Mouse (Mus musculus) monocyte, adult 5-6 weeks (primary cell): ENCODE measurements around the gene Cyp4a12b. TPM values are rescaled to one million over a fixed set of nuclear protein-coding genes. Genes with fewer than 3 reads are reported as not detected.
"Not testable (repeated sequence)": the region's sequence is repeated elsewhere in the genome, so short reads cannot be mapped to it uniquely, and the experiment has no call there.

ENCODE experiments used
- ATAC-seq: fragments of 153-309, 156-312 bp; replicated peaks from 2 replicates; pipeline ENCODE4 v1.8.0; 2017; ENCODE audit warnings: mild to moderate bottlenecking; ENCODE audit not compliant: low TSS enrichment, insufficient number of reproducible peaks, severe bottlenecking, poor library complexity, low FRiP score
- total RNA-seq: library from RNA; stranded (forward); fragments of 200-1000, 200-491, 200-594 nt; gene quantifications from 3 replicates; pipeline ENCODE4 v1.2.3, GENCODE M21; 2017

The Cyp4a12b gene
- total RNA-seq = not detected in 3 replicates

DNA sequence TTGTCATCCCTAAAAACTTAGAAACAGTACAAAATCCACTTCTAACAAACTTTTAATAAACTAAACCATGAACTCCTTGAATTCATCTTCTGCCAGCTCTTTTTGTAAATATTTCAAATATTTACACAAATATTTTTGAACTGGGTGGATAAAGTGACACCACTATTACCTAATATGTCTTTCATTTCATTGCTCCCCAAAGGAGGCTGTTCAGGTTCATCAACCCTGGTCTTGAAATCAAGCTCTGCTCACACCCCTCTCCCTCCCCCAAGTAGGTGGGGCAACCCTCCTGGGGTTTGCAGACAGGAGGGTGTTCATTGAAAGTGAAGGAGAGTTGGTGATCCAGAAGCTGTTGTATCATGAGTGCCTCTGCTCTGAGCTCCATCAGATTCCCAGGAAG is at the start of gene Cyp4a12b:
Gene Cyp4a12b (plus strand): TSS at position 301 of the 400 bp plus-strand sequence.
- not testable (repeated sequence) for ATAC-seq

GRCm38 (mm10) chr4:115365624-115366023 is 45.8 kb upstream of the Cyp4a12b start:
- not testable (repeated sequence) for ATAC-seq

DNA sequence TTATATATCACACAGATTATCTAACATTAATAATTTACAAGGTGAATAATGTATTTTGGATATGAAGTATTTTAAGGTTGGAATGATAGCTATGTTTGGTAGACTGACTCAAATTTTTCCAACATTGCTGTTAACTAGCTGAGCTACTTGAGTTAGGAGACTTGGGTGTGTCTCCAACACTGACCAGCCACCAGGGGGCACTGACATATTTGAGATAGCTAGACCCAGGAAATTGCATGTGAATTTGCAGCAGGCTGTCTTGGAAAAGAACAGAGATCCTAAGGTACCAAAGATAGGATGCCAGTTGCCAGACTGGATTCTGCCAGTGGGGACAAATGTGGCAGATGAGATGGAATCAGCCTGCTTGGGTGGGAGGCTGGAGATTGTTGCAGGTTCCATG is 43.4 kb upstream of the Cyp4a12b start:
- not testable (repeated sequence) for ATAC-seq

- not testable (repeated sequence) for ATAC-seq
Observed at GRCm38 (mm10) chr4:115396256-115396655, 15.2 kb upstream of the Cyp4a12b start.

- ATAC-seq = not testable (repeated sequence)
Observed at GRCm38 (mm10) chr4:115396950-115397349, 14.5 kb upstream of the Cyp4a12b start.

DNA sequence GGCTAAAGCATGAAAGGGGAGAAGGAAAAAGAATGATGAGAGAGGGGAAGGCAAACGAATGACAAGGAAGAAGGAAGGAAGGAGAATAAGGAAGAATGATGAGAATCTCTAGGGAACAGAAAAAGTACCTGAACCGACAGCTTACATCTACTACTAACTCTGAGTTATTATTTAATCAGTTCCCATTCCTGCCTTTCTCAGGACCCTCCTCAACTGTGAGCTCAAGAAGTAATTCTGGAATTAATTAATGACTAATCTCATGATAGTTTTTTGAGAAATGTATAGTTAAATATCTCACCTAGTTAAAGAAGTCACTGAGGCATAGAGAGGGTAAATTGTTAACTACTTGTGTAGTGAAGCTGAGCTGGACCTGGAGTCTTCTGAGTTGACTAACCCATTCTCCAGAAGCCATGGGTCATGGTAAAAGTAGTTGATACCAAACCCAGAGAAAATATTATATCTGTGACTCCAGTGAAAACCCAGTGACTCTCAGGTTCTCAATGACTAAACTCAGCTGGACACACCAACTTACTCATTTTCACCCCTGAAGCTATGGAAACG is 39.2 kb downstream of the Cyp4a12b start:
- no peak for ATAC-seq

- ATAC-seq = no peak
Observed at GRCm38 (mm10) chr4:115452304-115452703, 40.9 kb downstream of the Cyp4a12b start, which contains the start of gene Cyp4a30b. Cyp4a30b (plus strand) TSS chr4:115452604.

DNA sequence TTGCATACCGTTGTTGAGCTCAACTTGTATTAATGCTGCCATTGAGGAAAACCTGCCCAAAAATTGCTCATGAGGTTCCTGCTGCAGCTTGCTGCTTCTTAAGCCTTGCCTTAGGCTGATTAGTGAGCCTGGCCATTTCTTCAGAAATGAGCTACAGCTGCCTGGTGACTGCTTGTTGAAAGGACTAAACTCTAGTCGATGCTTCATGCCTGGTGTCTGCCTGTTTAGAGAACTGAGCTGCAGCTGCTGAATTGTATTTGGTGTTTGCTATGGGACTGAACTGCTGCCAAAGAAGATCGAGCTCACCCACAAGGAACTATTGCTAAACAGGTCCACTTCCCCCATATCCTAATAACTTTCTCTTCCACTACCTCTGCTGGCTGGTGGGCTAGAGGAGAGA is 62.2 kb downstream of the Cyp4a12b start:
- not testable (repeated sequence) for ATAC-seq

DNA sequence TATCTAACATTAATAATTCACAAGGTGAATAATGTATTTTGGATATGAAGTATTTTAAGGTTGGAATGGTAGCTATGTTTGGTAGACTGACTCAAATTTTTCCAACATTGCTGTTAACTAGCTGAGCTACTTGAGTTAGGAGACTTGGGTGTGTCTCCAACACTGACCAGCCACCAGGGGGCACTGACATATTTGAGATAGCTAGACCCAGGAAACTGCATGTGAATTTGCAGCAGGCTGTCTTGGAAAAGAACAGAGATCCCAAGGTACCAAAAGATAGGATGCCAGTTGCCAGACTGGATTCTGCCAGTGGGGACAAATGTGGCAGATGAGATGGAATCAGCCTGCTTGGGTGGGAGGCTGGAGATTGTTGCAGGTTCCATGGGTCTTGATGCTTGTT is 64.6 kb downstream of the Cyp4a12b start:
- not testable (repeated sequence) for ATAC-seq

GRCm38 (mm10) chr4:115481006-115481652 is 69.7 kb downstream of the Cyp4a12b start:
- no peak for ATAC-seq

Other genes starting within 250 kb of the Cyp4a12b start
- not detected in 3 replicates for gene Cyp4a29, start 169.5 kb upstream of the Cyp4a12b start, total RNA-seq
- not detected in 3 replicates for gene Cyp4a12a, start 112.6 kb upstream of the Cyp4a12b start, total RNA-seq
- not detected in 3 replicates for gene Cyp4a30b, start 41.0 kb downstream of the Cyp4a12b start, total RNA-seq
- not detected in 3 replicates for gene Cyp4a14, start 84.5 kb downstream of the Cyp4a12b start, total RNA-seq
- gene Cyp4a10, start 106.6 kb downstream of the Cyp4a12b start, total RNA-seq = not detected in 3 replicates
- gene Cyp4a31, start 152.0 kb downstream of the Cyp4a12b start, total RNA-seq = not detected in 3 replicates
- not detected in 3 replicates for gene Cyp4a32, start 189.3 kb downstream of the Cyp4a12b start, total RNA-seq
- not detected in 3 replicates for gene Cyp4b1, start 236.1 kb downstream of the Cyp4a12b start, total RNA-seq